Mouse (Mus musculus): ENCODE results near the gene Adipor1. TPM values are rescaled to one million over a fixed set of nuclear protein-coding genes. Genes with fewer than 3 reads are reported as not detected.

The Adipor1 gene
- 99.6 TPM for polyA plus RNA-seq (2014; fragmentation: Illumina TruSeq; extraction: RNeasy Lipid Tissue Mini Kit (QIAGEN cat#74804); ENCODE audit: low read depth, low replicate concordance)

DNA sequence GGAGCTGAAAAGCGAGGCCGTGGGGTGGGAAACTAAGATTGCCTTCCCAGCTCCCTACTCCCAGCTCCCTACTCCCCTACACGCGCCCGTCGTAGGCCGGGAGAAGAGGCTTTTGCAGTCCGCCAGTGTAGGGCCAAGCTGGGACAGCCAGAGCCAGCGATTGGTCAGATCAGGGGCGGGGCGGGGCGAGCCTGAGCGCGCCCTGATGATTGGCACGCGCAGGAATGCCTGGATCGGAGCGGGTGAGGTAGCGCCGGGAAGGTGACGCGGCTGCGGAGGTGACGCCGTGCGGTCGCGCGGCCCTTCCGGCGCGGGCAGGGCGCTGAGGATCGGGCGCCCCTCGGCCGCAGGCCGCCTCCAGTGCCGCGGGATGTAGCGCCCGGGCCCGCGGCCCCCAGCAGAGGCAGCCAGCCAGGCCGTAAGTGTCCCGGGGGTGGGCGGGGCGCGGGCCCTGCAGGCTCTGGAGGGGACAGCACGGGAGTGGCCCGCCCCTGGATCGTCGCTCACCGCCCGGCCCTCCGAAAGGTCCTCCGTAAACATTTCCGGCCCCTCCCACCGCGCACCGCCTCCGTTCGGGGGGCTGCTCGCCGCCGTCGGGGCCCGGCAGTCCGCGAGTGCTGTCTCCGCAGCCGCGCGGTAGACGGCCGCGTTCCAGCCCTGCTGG is at the start of gene Adipor1:
Gene Adipor1 (plus strand): TSS at position 211 of the 664 bp plus-strand sequence.

DNA sequence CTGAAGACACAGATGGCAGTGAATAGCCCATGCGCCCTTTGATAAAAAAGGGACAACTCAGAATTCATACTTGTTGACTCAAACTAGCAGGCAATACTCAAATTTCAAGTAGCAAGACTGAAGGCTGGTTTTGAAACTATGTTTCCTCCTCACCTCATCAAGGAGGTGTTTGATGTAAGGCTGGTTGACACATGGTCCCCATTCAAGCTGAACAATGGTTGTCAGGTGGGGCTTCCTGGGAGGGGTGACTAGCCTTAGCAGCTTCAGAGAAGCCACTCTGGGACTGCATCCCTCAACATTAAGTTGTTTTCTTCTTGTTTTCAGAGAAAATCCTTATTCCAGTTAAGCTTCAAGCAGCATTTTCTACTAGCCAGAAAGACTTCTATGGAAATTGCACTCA is 29.5 kb upstream of the Adipor1 start, which contains the start of gene 4933406M09Rik:
Gene 4933406M09Rik (plus strand): TSS at position 275 of the 400 bp plus-strand sequence.

DNA sequence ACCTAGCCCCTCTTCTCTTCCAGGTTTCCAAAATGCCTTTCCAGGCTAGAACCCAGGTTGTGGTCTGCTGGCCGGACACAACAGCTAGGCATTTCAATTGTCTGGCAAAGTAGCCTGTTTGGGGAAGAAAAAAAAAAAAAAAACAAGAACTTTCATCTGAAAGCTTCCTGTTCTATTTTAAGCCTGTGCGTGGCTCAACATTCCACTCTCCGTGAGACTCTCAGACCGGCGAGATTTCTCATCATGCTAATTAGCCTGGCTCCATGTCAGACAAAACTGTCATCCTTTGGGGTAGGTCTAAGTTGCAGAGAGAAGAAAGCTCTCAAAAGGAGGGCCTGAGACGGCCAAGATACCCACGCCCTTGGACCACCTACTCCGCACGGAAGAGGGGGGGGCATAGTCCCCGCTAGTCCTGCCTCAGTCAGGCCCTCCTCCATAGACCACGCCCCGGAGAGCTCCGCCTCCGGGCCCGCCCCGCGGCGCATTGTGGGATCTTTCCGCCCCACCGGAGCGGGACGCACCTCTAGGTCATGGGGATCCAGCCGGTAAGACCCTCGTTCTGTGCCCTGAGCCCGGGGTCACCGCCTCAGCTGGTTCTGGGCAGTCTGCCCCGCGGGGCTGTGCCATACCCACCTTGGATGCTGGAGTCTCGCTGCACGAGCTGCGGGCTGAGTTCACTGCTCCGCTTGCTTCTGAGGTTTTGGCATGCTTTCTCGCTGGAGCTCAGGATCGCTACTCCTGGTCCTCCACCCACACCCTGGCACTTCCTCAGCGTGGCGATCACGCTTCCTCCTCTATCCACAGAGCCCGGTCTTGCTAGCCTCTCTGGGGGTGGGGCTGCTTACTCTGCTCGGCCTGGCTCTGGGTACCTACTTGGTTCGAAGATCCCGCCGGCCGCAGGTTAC is 9.4 kb upstream of the Adipor1 start, which contains the start of gene Cyb5r1:
Gene Cyb5r1 (plus strand): TSS at position 51 of the 905 bp plus-strand sequence.

DNA sequence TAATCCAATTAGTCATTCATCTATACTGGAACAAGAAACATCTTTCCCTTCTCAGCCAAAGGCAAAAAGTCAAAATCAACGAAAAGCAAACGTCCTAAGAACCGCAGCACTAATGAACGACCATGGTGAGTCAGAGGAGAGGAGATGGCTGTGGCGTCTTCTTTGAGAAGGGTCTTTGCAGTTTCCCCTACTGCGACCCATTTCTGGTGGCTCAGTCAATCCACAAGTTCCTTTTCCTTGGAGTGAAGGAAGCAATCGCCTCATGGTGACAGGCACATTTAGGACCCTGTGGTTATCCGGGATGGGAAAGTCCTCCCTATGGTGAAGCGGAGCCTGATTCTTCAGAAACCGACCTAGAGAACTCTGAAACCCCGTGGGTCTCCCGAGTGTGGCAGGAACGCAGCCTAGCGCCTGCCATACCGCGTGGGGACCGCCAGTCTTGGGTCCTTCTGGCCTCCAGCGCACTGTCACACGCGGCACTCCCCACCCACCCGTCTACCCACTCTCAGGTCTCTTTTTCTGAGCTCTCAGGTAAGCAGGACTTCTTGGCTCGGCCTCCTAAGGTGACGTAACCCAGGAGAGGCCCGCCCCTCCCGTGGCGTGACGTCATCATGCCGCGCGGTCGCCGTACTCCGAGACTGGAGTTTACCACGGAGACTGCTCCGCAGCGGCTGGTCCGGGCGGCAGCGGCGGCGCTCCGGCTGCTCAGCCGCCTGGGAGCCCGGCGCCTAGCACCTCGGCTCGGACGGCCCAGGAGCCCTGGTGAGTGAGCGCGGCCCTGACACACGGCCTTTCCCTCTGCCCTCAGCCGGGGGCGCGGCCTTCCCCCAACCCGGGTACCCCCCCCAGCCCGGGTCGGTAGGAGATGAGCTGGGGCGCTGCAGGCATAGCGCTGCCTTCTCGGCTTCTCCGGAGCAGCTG is 40.0 kb downstream of the Adipor1 start, which contains the start of gene Klhl12:
Gene Klhl12 (plus strand): TSS at position 628 of the 921 bp plus-strand sequence.

Other genes starting within 250 kb of the Adipor1 start
- 0.86 TPM for gene Chil1, start 233.2 kb upstream of the Adipor1 start, polyA plus RNA-seq (2014; fragmentation: Illumina TruSeq; extraction: RNeasy Lipid Tissue Mini Kit (QIAGEN cat#74804); ENCODE audit: low read depth, low replicate concordance)
- gene Mybph, start 221.9 kb upstream of the Adipor1 start, polyA plus RNA-seq (2014; fragmentation: Illumina TruSeq; extraction: RNeasy Lipid Tissue Mini Kit (QIAGEN cat#74804); ENCODE audit: low read depth, low replicate concordance), result not detected
- 26.5 TPM for gene Adora1, start 179.9 kb upstream of the Adipor1 start, polyA plus RNA-seq (2014; fragmentation: Illumina TruSeq; extraction: RNeasy Lipid Tissue Mini Kit (QIAGEN cat#74804); ENCODE audit: low read depth, low replicate concordance)
- not detected for gene Myog, start 125.4 kb upstream of the Adipor1 start, polyA plus RNA-seq (2014; fragmentation: Illumina TruSeq; extraction: RNeasy Lipid Tissue Mini Kit (QIAGEN cat#74804); ENCODE audit: low read depth, low replicate concordance)
- 2.8 TPM for gene Ppfia4, start 82.5 kb upstream of the Adipor1 start, polyA plus RNA-seq (2014; fragmentation: Illumina TruSeq; extraction: RNeasy Lipid Tissue Mini Kit (QIAGEN cat#74804); ENCODE audit: low read depth, low replicate concordance)
- gene Tmem183a, start 53.4 kb upstream of the Adipor1 start, polyA plus RNA-seq (2014; fragmentation: Illumina TruSeq; extraction: RNeasy Lipid Tissue Mini Kit (QIAGEN cat#74804); ENCODE audit: low read depth, low replicate concordance), result 41.2 TPM
- gene 4933406M09Rik, start 29.4 kb upstream of the Adipor1 start, polyA plus RNA-seq (2014; fragmentation: Illumina TruSeq; extraction: RNeasy Lipid Tissue Mini Kit (QIAGEN cat#74804); ENCODE audit: low read depth, low replicate concordance), result 0.45 TPM
- gene Cyb5r1, start 9.8 kb upstream of the Adipor1 start, polyA plus RNA-seq (2014; fragmentation: Illumina TruSeq; extraction: RNeasy Lipid Tissue Mini Kit (QIAGEN cat#74804); ENCODE audit: low read depth, low replicate concordance), result 34.4 TPM
- 24.2 TPM for gene Klhl12, start 40.2 kb downstream of the Adipor1 start, polyA plus RNA-seq (2014; fragmentation: Illumina TruSeq; extraction: RNeasy Lipid Tissue Mini Kit (QIAGEN cat#74804); ENCODE audit: low read depth, low replicate concordance)
- 17.9 TPM for gene Rabif, start 79.3 kb downstream of the Adipor1 start, polyA plus RNA-seq (2014; fragmentation: Illumina TruSeq; extraction: RNeasy Lipid Tissue Mini Kit (QIAGEN cat#74804); ENCODE audit: low read depth, low replicate concordance)
- 0.53 TPM for gene Mgat4e, start 134.3 kb downstream of the Adipor1 start, polyA plus RNA-seq (2014; fragmentation: Illumina TruSeq; extraction: RNeasy Lipid Tissue Mini Kit (QIAGEN cat#74804); ENCODE audit: low read depth, low replicate concordance)
- 21.8 TPM for gene Kdm5b, start 144.8 kb downstream of the Adipor1 start, polyA plus RNA-seq (2014; fragmentation: Illumina TruSeq; extraction: RNeasy Lipid Tissue Mini Kit (QIAGEN cat#74804); ENCODE audit: low read depth, low replicate concordance)
- gene Syt2, start 231.3 kb downstream of the Adipor1 start, polyA plus RNA-seq (2014; fragmentation: Illumina TruSeq; extraction: RNeasy Lipid Tissue Mini Kit (QIAGEN cat#74804); ENCODE audit: low read depth, low replicate concordance), result 4.9 TPM